Mouse (Mus musculus): ENCODE data around the gene Dpy19l3. TPM values are rescaled to one million over a fixed set of nuclear protein-coding genes. Genes with fewer than 3 reads are reported as not detected.

The Dpy19l3 gene
- polyA plus RNA-seq, 1 experiment from 2014 or later, result 34.2 TPM

DNA sequence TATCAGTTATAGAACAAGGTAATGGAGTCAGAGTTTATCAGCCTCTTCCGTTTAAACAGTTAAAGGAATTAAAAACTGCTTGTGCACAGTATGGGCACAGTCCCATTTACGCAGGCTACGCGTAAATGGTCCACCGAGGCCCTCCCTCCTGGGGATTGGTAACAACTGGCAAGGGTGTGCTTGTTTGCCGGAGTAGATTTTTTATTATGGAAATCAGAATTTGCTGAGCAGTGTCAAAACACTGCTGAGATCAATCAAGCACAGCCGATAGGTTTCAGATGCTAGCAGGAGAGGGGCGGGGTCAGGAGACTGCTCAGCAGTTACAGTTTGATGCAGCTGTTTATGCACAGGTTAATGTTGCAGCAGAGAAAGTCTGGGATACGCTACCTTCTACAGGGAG lies 66.0 kb downstream of the Dpy19l3 start:
- no peaks in the 10 kb centered on the region for H3K9me3 ChIP-seq (ENCODE audit: control insufficient read depth, low read length)
- H3K9ac ChIP-seq (ENCODE audit: low read length), result no peak overlapping the region
- no peak overlapping the region for H3K4me2 ChIP-seq (ENCODE audit: low read depth)
- ATAC-seq (ENCODE audit: insufficient read depth, low FRiP score, low TSS enrichment) (no peak), DNase-seq (ENCODE audit: low spot score) (no peak)
- H3K4me1 ChIP-seq (ENCODE audit: control insufficient read depth, insufficient read depth, low read length), result no peaks in the 10 kb centered on the region
- H3K36me3 ChIP-seq (ENCODE audit: control insufficient read depth, insufficient read depth, low read length), result no peaks in the 10 kb centered on the region
- H3K4me3 ChIP-seq (ENCODE audit: low read depth, low read length), result no peak overlapping the region
- H3K27ac ChIP-seq (ENCODE audit: low read depth, low read length), result no peak overlapping the region
- 69% methylated on average over 9 of the region's 9 CpGs for WGBS
- no peaks in the 10 kb centered on the region for H3K27me3 ChIP-seq (ENCODE audit: control insufficient read depth, insufficient read depth, low read length)

GRCm38 (mm10) chr7:35687229-35687628 lies 67.0 kb downstream of the Dpy19l3 start:
- H3K9me3 ChIP-seq (ENCODE audit: control insufficient read depth, low read length), result no peaks in the 10 kb centered on the region
- H3K27me3 ChIP-seq (ENCODE audit: control insufficient read depth, insufficient read depth, low read length), result no peaks in the 10 kb centered on the region
- 28% methylated on average over 10 of the region's 10 CpGs for WGBS
- H3K4me3 ChIP-seq (ENCODE audit: low read depth, low read length), result no peak overlapping the region
- DNase-seq (ENCODE audit: low spot score) (peak; percentile 37), ATAC-seq (ENCODE audit: insufficient read depth, low FRiP score, low TSS enrichment) (no peak)
- no peaks in the 10 kb centered on the region for H3K36me3 ChIP-seq (ENCODE audit: control insufficient read depth, insufficient read depth, low read length)
- H3K4me2 ChIP-seq (ENCODE audit: low read depth), result no peak overlapping the region
- no peaks in the 10 kb centered on the region for H3K4me1 ChIP-seq (ENCODE audit: control insufficient read depth, insufficient read depth, low read length)
- H3K9ac ChIP-seq (ENCODE audit: low read length), result no peak overlapping the region
- no peak overlapping the region for H3K27ac ChIP-seq (ENCODE audit: low read depth, low read length)

- Histone ChIP-seq H3K36me3 (ENCODE audit: control insufficient read depth, insufficient read depth, low read length) (no peaks in the 10 kb centered on the region), H3K27ac (ENCODE audit: low read depth, low read length) (no peak overlapping the region), H3K27me3 (ENCODE audit: control insufficient read depth, insufficient read depth, low read length) (no peaks in the 10 kb centered on the region), H3K4me1 (ENCODE audit: control insufficient read depth, insufficient read depth, low read length) (no peaks in the 10 kb centered on the region), H3K9ac (ENCODE audit: low read length) (no peak overlapping the region), H3K4me2 (ENCODE audit: low read depth) (no peak overlapping the region), H3K9me3 (ENCODE audit: control insufficient read depth, low read length) (no peaks in the 10 kb centered on the region), H3K4me3 (ENCODE audit: low read depth, low read length) (no peak overlapping the region)
- ATAC-seq (ENCODE audit: insufficient read depth, low FRiP score, low TSS enrichment) (no peak), DNase-seq (ENCODE audit: low spot score) (peak; percentile 66)
- 26% methylated on average over 13 of the region's 13 CpGs for WGBS
Observed at GRCm38 (mm10) chr7:35686756-35687155, 67.5 kb downstream of the Dpy19l3 start.

DNA sequence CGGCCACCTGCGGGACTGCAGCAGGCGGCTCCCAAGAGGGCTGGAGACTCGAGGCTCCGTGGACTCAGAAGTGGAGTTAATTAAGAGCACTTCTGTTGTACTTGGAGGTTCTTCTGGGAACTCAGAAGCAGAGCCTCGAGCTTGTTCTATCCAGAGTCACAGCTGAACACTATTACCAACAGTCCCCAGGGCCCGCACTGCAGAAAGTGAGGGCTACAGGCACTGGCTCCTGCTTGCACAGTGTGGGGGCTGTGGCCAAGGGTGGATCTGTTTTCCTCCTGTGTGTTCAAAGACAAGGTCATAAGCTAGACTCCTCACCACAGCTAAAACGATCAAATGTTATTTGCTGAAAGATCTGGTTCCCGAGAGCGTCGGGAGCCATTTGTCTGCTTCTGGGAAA lies 68.0 kb downstream of the Dpy19l3 start:
- no peaks in the 10 kb centered on the region for H3K9me3 ChIP-seq (ENCODE audit: control insufficient read depth, low read length)
- no peaks in the 10 kb centered on the region for H3K36me3 ChIP-seq (ENCODE audit: control insufficient read depth, insufficient read depth, low read length)
- no peaks in the 10 kb centered on the region for H3K27me3 ChIP-seq (ENCODE audit: control insufficient read depth, insufficient read depth, low read length)
- H3K4me1 ChIP-seq (ENCODE audit: control insufficient read depth, insufficient read depth, low read length), result no peaks in the 10 kb centered on the region
- no peak for ATAC-seq (ENCODE audit: insufficient read depth, low FRiP score, low TSS enrichment)
- 74% methylated on average over 11 of the region's 11 CpGs for WGBS
- H3K4me2 ChIP-seq (ENCODE audit: low read depth), result no peak overlapping the region
- no peak for DNase-seq (ENCODE audit: low spot score)
- H3K9ac ChIP-seq (ENCODE audit: low read length), result no peak overlapping the region
- H3K27ac ChIP-seq (ENCODE audit: low read depth, low read length), result no peak overlapping the region
- no peak overlapping the region for H3K4me3 ChIP-seq (ENCODE audit: low read depth, low read length)

DNA sequence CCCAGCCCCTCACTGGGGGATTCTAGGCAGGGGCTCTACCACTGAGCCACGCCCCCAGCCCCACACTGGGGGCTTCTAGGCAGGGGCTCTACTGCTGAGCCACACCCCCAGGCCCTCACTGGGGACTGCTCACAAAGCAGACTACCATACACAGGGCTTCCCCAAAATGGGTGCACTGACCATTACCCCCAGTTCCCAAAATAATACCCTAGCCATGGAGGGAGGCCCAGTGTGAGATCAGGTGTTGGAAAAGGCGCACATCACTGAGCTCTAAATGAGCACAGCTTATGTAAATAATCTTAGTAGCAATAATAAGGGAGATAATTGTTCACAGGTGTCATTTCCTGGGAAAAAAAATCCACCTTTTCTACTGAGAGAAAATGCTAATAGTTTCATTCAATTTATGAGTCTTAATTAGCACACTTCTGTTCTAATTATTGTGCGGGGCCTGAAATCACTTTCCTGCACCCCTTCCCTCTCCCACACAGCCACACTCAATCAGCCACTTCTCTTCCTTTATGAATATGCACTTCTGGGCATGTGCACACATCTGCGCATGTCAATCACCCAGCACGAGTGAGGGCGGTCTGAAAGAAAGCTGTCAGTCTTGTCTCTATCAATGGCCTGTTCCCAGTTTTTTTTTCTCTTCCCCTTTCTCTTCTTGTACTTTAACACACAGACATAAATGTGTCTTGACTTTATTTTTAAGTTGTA lies 70.7 kb downstream of the Dpy19l3 start:
- H3K9me3 ChIP-seq (ENCODE audit: control insufficient read depth, low read length), result no peaks in the 10 kb centered on the region
- H3K4me2 ChIP-seq (ENCODE audit: low read depth), result no peak overlapping the region
- ATAC-seq (ENCODE audit: insufficient read depth, low FRiP score, low TSS enrichment) (no peak), DNase-seq (ENCODE audit: low spot score) (no peak)
- no peaks in the 10 kb centered on the region for H3K27me3 ChIP-seq (ENCODE audit: control insufficient read depth, insufficient read depth, low read length)
- no peak overlapping the region for H3K4me3 ChIP-seq (ENCODE audit: low read depth, low read length)
- no peaks in the 10 kb centered on the region for H3K4me1 ChIP-seq (ENCODE audit: control insufficient read depth, insufficient read depth, low read length)
- 91% methylated on average over 6 of the region's 6 CpGs for WGBS
- H3K27ac ChIP-seq (ENCODE audit: low read depth, low read length), result no peak overlapping the region
- no peaks in the 10 kb centered on the region for H3K36me3 ChIP-seq (ENCODE audit: control insufficient read depth, insufficient read depth, low read length)
- H3K9ac ChIP-seq (ENCODE audit: low read length), result no peak overlapping the region

GRCm38 (mm10) chr7:35681559-35681958 lies 72.7 kb downstream of the Dpy19l3 start:
- 82% methylated on average over 3 of the region's 3 CpGs for WGBS
- Histone ChIP-seq H3K9me3 (ENCODE audit: control insufficient read depth, low read length) (no peaks in the 10 kb centered on the region), H3K9ac (ENCODE audit: low read length) (no peak overlapping the region), H3K36me3 (ENCODE audit: control insufficient read depth, insufficient read depth, low read length) (no peaks in the 10 kb centered on the region), H3K4me1 (ENCODE audit: control insufficient read depth, insufficient read depth, low read length) (no peaks in the 10 kb centered on the region), H3K4me3 (ENCODE audit: low read depth, low read length) (no peak overlapping the region), H3K4me2 (ENCODE audit: low read depth) (no peak overlapping the region), H3K27ac (ENCODE audit: low read depth, low read length) (no peak overlapping the region), H3K27me3 (ENCODE audit: control insufficient read depth, insufficient read depth, low read length) (no peaks in the 10 kb centered on the region)
- DNase-seq (ENCODE audit: low spot score), result no peak
- ATAC-seq (ENCODE audit: insufficient read depth, low FRiP score, low TSS enrichment), result no peak

DNA sequence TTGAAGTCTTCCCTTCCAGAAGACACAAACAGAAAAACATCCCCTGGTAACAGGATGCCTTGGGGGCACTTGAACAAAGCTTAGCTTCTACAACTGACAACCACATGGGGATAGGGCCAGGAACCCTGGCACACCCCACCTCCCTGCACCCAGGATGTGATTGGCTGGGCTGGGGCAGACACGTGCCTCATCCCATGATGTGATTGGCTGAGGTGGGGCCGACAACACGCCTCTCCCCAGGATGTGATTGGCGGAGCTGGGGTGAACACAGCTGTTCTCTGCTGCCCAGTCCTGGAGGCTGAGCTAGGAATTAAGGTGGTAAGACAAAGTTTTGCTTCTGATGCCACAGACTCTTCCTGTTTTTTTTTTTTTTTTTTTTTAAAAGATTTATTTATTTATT lies 75.3 kb downstream of the Dpy19l3 start:
- H3K4me2 ChIP-seq (ENCODE audit: low read depth), result no peak overlapping the region
- ATAC-seq (ENCODE audit: insufficient read depth, low FRiP score, low TSS enrichment), result no peak
- no peaks in the 10 kb centered on the region for H3K9me3 ChIP-seq (ENCODE audit: control insufficient read depth, low read length)
- H3K9ac ChIP-seq (ENCODE audit: low read length), result no peak overlapping the region
- H3K36me3 ChIP-seq (ENCODE audit: control insufficient read depth, insufficient read depth, low read length), result no peaks in the 10 kb centered on the region
- H3K27me3 ChIP-seq (ENCODE audit: control insufficient read depth, insufficient read depth, low read length), result no peaks in the 10 kb centered on the region
- 69% methylated on average over 4 of the region's 4 CpGs for WGBS
- no peak for DNase-seq (ENCODE audit: low spot score)
- H3K4me1 ChIP-seq (ENCODE audit: control insufficient read depth, insufficient read depth, low read length), result no peaks in the 10 kb centered on the region
- no peak overlapping the region for H3K27ac ChIP-seq (ENCODE audit: low read depth, low read length)
- no peak overlapping the region for H3K4me3 ChIP-seq (ENCODE audit: low read depth, low read length)

DNA sequence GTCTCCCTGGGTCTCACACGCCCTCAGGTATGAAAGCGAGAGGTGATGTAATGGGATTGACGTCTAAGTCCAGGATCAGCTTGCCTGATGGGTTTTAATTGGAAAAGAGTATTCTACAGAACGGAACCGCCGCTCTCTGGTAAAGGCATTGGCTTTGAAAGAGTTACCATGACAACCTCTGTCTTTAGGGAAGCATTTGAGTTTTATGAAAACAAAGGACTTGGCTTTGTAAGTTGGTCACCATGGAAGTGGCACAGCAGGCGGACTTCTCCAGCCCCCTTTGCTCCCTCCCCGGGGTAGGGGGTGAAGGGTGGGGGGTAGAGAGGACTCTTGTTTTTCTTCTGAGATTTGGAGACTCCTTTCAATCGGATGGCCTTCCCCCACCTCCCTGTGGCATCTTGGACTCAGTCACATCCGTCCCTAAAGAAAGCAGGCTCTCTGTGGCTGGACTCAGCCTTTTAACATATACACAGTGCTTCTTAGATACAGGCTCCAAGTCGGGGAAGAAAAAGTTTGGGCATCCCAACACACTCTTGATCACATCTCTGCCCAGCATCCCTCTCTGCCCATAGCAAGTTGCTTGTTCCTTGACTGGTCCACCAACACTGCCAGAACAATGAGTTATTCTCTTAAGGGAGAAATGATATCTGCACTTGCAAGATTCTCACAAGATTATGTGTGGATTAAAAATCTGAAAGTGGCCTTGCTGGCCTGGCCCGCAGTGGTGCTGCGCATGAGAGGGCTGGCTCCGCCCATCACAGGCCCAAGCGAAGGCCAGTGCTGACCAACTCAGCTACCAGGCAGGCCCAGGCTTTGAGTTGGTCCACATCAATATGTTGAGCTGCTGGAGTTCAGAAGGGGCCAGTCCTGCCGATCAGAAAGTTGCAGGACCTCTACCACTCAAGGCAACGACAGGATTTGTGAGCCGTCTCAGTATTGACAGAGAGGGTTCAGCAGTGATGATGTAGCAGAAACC lies 85.9 kb downstream of the Dpy19l3 start:
- ATAC-seq (ENCODE audit: insufficient read depth, low FRiP score, low TSS enrichment), result peak; percentile 64
- Histone ChIP-seq H3K27me3 (ENCODE audit: control insufficient read depth, insufficient read depth, low read length) (no peaks in the 10 kb centered on the region), H3K9ac (ENCODE audit: low read length) (no peak overlapping the region), H3K27ac (ENCODE audit: low read depth, low read length) (0 out of 2 replicates have a peak overlapping the region, but pooled peaks have one; percentile 42), H3K4me3 (ENCODE audit: low read depth, low read length) (no peak overlapping the region), H3K36me3 (ENCODE audit: control insufficient read depth, insufficient read depth, low read length) (no peaks in the 10 kb centered on the region), H3K4me1 (ENCODE audit: control insufficient read depth, insufficient read depth, low read length) (peaks cover 7% of the 10 kb centered on the region; the same call in 1 of the 2 replicates), H3K4me2 (ENCODE audit: low read depth) (no peak overlapping the region), H3K9me3 (ENCODE audit: control insufficient read depth, low read length) (no peaks in the 10 kb centered on the region)
- 43% methylated on average over 18 of the region's 18 CpGs for WGBS
- DNase-seq (ENCODE audit: low spot score), result peak; percentile 71

Measured in neural tube, embryonic 11.5 days (tissue).